Mouse (Mus musculus) kidney, adult 8-10 months (tissue): ENCODE measurements at regions not wholly inside any gene's neighbourhood (a gene's known extent, or its start where the extent isn't known, plus 50 kb on each side); places are given as distances from the start of the nearest gene placed in this dataset.

Experiments used
- DNase-seq, 2 experiments: peaks; one replicate each; pipeline ENCODE4 v3.0.0; 2022

GRCm38 (mm10) chr10:67729271-67729670 is 180.5 kb upstream of the Ado start:
- DNase-seq = peak; percentile 32 to 62

DNA sequence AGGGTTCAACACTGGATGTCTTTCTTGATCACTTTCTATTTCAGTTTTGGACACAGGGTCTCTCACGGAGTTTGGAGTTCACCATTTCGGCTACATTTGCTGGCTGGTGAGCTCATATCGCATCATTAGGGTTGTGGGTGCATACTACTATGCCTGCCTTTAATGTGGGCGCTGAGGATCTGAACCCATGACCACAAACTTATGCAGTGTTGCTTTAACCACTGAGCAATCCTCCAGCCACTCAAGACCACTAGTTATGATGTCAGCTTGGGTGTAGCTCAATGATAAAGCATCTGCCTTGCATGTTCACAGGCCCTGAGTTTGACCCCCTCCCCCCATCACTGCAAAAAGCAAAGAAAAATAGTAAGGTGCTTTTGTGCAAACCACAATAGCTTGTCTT is 178.8 kb upstream of the Ado start:
- DNase-seq = no peak

DNA sequence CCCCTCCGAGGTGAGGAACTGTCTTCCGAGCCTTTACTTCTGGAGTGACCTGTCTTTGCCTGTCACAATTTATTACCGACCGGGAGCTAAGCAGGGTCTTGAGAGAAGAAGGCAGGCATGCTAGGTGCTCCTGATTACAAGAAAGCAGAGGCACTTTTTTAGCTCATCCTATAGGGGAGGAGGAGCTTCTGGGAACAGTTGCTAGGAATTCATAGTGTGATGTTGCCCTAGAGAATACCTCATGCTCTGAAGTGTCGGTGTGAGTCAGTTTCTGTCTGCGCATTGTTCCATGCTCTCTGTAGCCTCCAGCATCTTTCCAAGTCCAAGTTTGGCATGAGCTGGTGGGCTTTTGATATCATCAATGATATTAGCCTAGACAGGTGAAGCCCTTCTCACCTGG is 178.0 kb upstream of the Ado start:
- DNase-seq = no peak

- no peak for DNase-seq
Observed at GRCm38 (mm10) chr10:67726351-67726750, 177.6 kb upstream of the Ado start.

DNA sequence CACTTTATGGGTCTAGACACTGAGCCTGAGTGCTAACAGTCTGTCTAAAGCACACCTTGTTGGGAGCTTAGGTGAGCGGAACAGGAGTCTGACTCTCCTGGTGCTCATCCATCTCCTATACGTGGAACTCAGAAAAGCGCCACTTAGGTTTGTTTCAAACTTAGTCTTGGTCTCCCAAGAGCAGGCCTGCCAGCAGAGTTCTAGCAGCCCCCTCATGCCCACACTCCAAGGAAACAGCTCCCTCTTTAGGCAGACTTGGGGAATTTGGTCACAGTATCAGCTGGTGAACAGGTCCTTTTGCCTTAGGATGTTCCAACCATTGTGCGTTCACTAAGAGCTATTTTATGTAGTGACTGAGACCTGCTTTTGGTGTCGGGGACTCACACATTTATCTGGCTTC is 173.0 kb upstream of the Ado start:
- DNase-seq = no peak

DNA sequence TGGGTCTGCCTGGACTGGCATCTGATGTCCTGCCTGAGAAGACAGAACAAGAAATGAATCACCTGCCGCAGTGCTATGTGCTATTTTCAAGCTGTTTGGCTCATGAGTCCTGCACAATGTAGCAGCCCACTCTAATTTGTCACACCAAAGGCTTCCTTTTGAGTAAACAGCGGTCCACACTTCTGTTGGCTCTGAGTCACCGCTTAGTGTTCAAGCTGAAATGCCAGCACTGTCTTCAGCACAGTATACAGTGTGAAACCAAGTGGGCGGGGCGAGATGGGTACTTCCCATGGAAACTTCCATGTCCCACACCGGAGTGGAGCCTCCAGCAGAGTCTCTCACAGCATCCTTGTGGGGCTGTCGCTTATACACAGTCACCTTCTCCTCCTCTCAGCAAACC is 168.8 kb upstream of the Ado start:
- DNase-seq = no peak

- no peak for DNase-seq
Observed at GRCm38 (mm10) chr10:67715046-67715445, 166.3 kb upstream of the Ado start.

DNA sequence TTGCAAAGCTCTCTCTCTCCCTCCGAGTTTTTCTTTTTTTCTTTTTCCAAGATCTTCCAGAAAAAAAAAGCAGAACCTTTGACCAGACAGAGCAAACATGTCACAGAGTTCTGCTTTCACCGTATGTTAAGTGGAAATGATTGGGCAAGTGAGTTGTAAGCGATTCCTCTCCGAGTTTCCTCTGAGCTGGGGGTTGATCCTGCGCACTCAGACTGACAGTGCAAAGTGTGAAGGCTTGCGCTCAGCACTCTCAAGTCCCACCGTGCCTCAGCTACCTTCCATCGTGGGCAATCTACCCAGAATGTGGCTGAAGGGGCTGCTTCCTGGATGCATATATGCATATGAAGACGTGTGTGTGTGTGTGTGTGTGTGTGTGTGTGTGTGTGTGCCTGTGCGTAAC is 164.3 kb upstream of the Ado start:
- no peak for DNase-seq

DNA sequence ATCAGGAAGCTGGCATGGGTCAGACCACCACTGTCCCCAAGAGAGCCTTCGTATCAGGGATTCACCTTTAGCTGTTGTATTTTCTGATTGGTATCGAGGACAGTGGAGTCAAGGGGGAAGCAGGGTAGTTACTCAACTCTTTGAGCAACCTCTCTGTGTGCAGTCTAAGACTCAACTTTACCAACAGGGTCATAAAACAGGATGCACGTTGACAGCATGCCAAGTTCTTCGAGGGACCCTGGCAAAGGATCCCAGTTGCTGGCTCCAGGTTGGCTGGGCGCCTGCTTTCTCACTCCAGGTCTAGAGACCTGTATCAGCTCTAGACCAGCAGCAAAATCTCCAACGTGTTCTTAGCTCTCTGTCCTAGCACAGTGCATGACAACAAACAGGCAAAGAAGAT is 163.9 kb upstream of the Ado start:
- DNase-seq = no peak

- no peak for DNase-seq
Observed at GRCm38 (mm10) chr10:67711961-67712360, 163.2 kb upstream of the Ado start.

GRCm38 (mm10) chr10:67706436-67706835 is 157.7 kb upstream of the Ado start:
- DNase-seq = no peak

- no peak for DNase-seq
Observed at GRCm38 (mm10) chr10:67702783-67703455, 154.2 kb upstream of the Ado start.

DNA sequence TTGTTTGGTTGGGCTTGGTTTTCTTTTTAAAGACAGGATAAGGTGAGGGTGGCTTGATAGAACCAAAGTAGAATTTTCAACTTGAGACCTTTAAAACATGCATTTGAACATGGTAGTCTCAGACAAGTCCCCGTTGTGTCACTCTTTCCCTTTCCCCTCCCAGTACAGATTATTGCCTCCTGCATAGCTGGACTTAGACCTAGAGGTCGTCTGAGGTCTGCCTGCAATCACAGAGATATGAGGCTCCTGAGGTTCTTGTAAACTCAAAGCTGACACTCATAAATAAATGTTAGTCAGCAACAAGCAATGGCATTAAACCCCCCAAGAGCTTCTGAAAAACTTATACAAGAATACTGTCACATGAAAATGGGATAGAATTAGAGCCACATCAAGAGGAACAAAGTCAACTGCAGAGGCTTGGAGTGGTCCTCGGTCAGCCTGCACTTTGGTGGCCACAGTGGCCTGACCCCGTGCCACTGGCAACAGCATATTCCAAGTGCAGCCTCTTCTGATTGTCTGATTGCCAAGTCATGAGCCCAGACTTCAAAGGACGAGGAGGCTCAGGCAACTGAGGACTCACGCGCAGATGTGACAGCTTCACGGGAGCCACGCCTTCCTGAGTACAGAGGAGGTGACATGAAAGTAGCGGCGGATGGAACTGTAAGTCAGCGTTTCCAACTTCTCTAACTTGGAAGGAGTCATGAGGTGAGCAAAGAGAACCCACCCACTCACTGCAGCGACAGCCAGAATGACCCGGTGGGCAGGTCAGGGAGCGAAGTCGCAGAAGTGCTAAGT is 148.8 kb upstream of the Ado start:
- no peak for DNase-seq

DNA sequence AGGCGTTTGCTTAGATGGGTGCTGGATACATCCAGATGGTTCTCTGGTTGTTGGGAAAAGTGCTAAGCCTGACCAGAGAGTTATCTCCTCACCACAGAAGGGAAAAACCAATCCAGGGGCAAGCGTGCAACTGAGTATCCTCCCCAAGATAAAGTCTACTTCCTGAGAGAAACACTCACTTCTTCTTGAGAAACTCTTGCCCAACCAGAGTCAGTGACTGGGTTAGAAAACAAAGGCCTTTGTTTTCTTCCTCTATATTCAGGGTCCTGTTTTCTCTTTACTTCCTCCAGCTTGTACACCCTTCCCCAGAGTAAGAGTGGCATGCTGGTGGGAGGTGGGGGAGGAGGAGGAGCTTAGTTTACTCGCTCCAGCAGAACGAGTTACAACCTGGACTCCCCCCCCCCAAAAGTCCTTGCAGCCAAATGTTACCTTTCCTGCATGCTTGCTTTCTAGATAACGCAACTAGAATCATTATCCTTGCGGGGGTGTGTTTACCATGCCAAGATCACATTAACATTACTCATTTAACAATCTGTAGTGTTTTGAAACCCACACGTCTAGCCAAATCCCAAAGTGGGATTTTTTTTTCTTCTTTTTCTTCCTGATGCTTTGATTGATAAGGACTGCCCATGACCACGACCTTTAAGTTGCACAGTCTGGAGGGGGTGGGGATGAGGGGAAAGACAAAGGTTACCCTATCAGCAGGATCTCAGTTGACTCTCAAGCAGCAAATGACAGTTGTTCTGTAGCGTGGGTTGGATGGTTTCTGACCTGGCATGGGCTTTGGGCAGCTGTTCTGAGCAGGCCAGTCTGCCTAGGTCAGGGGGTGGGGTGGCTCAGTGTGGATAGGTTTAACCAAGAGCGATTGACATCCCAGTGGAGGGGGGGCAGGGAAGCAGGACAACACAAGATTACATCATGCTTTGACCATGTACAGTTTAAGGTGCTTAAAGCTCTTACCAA is 147.4 kb upstream of the Ado start:
- DNase-seq = no peak

- no peak for DNase-seq
Observed at GRCm38 (mm10) chr10:67694751-67695150, 146.0 kb upstream of the Ado start.

DNA sequence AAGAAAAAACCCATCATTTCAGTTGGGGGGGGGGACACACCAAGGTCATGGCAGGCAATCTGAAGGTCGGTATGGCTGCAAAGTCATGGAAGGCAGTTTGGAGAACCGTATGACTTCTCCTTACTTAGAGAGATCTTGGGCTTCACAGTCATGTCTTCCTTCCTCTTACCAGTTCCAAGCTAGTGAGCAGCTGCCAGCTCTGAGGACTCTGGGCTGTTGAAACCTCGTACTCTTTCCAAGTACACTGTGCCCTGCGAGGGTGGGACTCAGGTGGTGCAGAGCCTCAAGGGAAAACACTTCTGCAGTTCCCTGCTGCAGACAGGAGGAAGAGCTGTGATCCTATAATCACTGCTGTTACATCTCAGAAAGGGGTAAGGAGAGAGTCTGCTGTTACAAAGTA is 144.8 kb upstream of the Ado start:
- no peak for DNase-seq

- no peak for DNase-seq
Observed at GRCm38 (mm10) chr10:67689944-67690670, 141.4 kb upstream of the Ado start.

DNA sequence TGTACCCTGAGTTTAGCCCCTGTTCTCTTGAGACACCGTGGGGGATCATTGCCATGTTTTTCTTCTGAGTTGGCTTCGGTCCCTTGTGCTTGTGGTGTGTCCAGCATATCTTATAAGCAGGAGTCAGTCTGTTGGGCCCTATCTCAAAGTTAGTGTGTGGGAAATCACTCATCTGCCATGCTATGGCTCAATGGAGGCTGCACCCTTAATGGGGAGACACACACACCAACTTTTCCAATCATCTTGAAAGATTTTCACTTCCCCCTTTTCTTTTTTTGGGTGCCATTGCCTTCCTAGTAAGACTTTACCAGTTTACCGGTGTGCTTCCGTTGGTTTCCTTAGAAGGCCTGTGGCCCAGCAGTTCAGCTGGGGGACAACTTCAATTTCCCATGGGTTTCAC is 130.6 kb upstream of the Ado start:
- DNase-seq = no peak

- no peak for DNase-seq
Observed at GRCm38 (mm10) chr10:67673450-67673849, 124.7 kb upstream of the Ado start.

GRCm38 (mm10) chr10:67672281-67672680 is 123.5 kb upstream of the Ado start:
- peak; percentile 11 to 26 for DNase-seq

DNA sequence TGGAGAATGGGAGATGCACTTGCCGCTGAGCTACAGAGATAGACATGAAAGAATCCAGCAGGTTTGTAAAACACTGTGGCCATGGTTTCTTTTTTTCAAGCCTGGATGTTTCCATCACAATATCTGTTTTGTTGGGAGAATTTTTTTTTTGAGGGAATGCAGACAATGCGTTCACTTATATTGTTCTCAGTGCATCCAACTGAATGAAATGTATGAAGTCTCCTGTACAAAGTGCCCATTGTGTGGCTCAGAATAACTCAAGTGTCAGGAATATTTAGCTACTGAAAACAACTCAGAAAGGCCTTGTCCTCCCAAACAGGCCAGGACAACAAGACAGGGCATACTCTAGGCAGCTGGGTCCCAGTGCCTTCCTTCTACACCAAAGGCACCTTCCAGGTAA is 120.3 kb upstream of the Ado start:
- DNase-seq = no peak

DNA sequence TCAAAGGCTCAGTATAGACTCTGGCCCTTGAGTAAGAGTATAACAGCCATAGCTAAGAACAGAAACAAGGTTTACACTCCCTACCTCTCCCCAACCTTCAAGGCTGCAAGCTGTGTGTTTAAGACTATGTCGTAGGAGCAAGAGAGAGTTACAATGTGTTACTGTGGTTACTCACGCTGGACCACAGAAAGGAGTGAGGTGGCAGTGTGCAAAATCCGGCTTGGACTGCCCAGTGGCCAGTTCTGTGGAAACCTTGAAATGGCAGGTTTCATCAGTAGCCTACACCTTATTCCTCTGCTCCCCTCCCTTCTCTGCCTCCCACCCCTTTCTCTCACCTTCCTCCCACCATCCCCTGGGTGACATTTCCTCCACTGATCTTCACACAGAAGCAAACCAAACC is 114.3 kb upstream of the Ado start:
- no peak for DNase-seq

DNA sequence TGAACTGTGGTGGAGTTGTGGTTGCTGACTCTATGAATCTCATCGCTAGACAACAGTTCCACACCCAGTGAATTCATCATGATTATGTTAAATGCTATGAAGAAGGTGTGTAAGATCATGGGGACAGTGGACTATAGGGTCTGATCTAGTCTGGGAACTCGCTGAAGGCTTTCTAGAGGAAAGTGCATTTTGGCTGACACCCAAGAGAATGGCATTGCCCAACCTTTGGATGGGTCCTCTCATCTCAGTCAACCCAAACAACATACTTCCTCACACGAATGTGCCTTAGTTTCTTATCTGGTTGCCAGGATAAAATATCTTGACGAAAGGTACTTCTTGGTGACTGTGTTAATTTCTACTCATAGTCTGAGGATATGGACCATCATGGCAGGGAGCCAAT is 112.9 kb upstream of the Ado start:
- no peak for DNase-seq
